Mouse (Mus musculus): ENCODE results near the gene Hnrnpl.

- no peak for TF ChIP-seq CTCF (IDR thresholded peaks at IDR 0.05; ENCODE audit: low read depth, low read length)
- no peak for TF ChIP-seq POLR2A (IDR thresholded peaks at IDR 0.05; ENCODE audit: insufficient read depth, low read length)
- TF ChIP-seq EP300 (IDR thresholded peaks at IDR 0.05; ENCODE audit: insufficient read depth, low read depth, low read length) = no peak
Observed at GRCm38 (mm10) chr7:28761907-28762306, 46.4 kb upstream of the Hnrnpl start.
